ENCODE assay signal across 12 mouse cellular contexts in genomic region chr3:123175142-123175541, GRCm38 (mm10).
"Had no signal": no experiment of that assay in that cellular context is flagged by ENCODE, and none has a peak within 500 bp of the region (broad histone marks: within the 10 kb centered on the region; RNA-seq: fewer than 3 reads in every experiment).

No protein-coding gene starts in this region.

- H3K4me1 ChIP-seq: liver, embryonic 12.5 days; midbrain, embryonic 13.5 days had no signal

- H3K4me3 ChIP-seq: limb, embryonic 10.5 days; liver, embryonic 12.5 days; midbrain, embryonic 13.5 days had no signal

- ATAC-seq: liver, embryonic 12.5 days; midbrain, embryonic 13.5 days had no signal

- H3K36me3 ChIP-seq: limb, embryonic 10.5 days; liver, embryonic 12.5 days; midbrain, embryonic 13.5 days had no signal

- H3K27me3 ChIP-seq: liver, embryonic 12.5 days; midbrain, embryonic 13.5 days had no signal

- H3K9me3 ChIP-seq: limb, embryonic 10.5 days; liver, embryonic 12.5 days; midbrain, embryonic 13.5 days had no signal

- DNase-seq: kidney, adult 9 months; kidney, postnatal 36 days; lung, embryonic 14.5 days; lung, postnatal 14 days; right cerebral cortex, postnatal 14 days; thymus, postnatal 4 days had no signal

- H3K9ac ChIP-seq: liver, embryonic 12.5 days; lung, embryonic 14.5 days; midbrain, embryonic 13.5 days had no signal

- H3K27ac ChIP-seq: kidney, postnatal 0 days; liver, embryonic 12.5 days; macrophage; midbrain, embryonic 13.5 days; stomach, postnatal 0 days had no signal

- H3K4me2 ChIP-seq: liver, embryonic 12.5 days; lung, embryonic 14.5 days; midbrain, embryonic 13.5 days had no signal
